Mouse (Mus musculus) brain, embryonic 18.5 days (tissue): ENCODE data around the gene Cds1.

Experiments
- DNase-seq: peaks from one replicate; pipeline ENCODE4 v3.0.0-alpha.2; 2012; ENCODE audit warnings: low read depth, low spot score

The Cds1 gene

DNA sequence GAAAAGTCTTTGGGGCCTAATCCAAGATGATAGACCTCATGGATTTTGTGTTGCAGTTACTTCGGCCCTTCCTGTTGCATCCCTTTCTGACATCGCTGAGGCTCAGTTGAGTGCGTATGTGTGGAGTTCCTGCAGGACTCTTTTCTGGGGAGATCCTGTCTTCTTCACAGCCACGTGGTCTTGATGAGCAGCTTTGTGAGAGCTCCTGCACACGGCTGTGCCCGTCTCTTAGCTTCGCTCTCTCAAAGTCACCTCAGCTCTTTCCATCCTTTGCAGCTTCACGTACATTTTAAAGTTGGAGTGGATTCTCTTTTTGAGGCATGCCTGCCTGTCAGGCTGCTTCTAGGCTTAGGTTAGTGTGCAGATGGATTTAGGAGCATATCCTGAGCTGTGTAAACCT lies 11.6 kb downstream of the Cds1 start:
- no peak for DNase-seq

DNA sequence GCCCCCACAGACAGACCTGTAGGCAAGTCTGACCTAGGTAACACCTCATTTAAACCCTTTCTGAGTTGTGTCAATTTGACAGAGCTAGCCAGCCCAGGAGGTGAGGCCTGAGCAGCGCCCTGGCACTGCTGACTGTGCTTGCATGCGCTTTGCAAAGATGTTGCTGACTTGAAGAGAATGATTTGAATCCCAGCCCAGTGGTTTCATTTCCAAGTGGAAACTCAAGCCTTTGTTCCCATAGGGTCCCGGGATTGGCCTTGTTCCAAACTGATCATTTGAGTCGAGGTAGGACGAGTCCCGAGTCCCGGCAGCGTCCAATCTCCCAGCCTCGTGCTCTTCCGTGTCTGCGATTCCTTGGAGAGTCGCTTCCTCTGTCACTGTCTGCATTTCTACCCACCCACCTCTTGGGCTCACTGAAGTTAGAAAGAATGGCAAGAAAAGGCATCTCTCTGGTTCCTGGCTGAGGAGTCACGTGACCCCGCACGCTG lies 14.5 kb downstream of the Cds1 start:
- no peak for DNase-seq

DNA sequence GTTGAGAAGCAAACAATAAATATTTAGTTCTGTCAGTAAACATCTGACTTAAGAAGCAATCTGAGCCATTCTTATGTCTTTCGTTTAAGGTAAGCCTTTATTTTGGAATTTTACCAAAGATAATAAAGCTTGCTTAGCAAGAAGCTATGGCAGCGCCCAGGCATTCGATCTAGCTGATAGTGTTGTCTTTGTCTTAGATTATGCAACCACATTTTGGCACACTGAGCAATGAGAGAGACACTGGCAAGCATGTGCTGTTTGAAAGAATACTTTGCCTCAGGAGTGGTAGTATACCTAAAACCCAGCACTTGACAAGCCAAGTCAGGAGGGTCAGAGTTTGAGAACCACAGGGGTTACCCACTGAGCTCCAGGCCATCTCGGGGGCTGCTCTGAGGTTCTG lies 16.0 kb downstream of the Cds1 start:
- DNase-seq: no peak

DNA sequence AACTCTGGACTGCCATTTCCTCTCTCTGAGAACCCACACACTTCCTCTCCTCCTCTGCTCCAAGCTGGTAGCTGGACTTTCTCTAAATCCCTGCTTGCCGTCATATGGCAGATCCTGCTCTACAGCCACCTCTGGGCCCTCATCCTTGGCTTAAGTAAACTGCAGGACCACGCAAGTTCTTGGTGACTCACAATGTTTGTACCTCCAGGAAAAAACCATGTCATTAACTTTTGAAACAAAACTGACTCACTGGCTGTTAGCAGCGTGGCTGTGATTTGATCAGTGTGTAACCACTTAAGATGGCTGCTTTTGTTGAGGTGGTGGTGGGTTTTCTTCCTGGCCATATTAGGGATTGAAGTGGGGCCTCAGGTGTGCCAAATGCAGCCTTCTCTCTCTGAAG lies 19.4 kb downstream of the Cds1 start:
- DNase-seq: no peak

DNA sequence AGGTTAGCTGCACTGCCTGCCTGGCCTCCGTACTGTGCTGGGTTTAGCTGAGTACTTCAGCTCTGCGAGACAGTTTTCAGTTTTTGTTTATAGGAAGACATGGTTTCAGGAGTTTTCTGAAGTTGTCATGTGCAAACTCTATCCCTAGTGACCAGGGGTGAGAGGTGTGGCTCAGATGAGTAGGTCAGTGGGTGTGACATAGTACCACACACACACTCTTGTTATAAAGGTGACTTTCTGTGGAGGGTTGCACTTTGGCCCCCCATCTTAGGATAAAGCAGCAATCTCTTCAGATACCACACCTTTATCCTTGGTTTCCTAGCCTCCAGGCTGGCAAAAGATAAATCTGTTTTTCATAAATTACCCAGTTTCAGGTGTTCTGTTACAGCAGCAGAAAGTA lies 19.9 kb downstream of the Cds1 start:
- no peak for DNase-seq

DNA sequence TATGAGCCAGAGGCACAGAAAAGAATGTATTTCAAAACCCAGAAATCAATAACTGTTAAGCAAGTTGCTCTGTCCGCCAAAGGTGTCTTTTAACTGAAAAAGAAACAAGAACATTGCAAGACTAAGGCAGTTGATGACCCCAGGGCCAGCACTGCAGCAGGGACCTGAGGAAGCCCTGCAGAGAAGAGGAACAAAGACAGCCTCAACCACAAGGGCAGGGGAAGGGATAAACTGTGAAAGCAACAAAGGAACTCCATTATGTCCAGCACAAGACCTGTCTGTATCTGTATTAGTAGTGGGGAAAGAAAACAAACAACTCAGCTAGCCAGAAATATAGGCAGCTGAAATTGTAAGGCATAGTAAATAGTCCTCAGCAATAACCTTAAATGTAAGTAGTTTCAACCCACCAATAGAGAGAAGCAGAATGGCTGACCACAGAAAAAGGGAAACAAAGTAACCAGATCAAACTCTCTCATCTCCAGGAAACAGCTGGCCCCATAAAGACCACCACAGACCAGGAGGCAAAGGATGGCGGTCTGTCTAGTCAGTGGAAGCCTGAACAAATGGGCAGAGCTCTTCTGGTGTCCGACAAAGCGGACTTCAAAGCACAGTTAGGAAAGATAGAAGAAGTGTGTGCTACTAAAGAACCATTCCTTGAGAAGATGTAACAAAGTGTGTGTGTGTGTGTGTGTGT lies 21.1 kb downstream of the Cds1 start:
- DNase-seq: no peak

DNA sequence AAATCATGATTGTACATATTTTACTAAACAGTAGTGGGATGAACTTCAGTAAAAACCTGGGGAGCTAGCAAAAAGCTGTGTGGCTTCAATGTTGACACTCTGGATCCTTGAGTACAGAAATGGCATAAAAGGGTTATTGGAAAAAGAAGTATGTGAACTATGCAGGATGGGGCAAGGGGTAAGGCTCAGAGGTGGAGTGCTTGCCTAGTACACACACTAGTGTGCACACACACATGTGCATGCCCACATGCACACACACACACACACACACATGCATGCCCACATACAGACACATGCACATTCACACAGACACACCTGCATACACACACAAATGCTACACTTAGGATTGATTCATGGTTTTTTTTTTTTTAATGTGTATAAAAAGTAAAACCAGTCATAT lies 24.8 kb downstream of the Cds1 start:
- DNase-seq: no peak

DNA sequence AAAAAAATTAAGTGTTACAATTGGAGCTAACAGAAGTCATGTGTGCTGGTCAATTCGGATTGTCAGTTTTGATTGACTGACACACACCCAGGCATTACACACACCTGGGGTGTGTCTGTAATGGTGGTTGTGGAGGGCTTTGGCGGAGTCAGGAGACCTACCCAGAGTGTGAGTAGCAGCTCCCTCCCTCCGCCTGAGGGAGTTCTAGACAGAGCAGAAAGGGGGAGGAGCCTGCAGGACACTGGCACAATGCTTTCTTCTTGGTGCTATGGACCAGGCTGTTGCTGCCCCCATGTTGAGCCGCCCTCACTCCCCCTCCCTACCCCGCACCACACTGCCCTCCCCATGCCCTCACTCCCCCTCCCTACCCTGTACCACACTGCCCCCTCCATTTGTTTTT lies 25.6 kb downstream of the Cds1 start:
- DNase-seq: no peak

DNA sequence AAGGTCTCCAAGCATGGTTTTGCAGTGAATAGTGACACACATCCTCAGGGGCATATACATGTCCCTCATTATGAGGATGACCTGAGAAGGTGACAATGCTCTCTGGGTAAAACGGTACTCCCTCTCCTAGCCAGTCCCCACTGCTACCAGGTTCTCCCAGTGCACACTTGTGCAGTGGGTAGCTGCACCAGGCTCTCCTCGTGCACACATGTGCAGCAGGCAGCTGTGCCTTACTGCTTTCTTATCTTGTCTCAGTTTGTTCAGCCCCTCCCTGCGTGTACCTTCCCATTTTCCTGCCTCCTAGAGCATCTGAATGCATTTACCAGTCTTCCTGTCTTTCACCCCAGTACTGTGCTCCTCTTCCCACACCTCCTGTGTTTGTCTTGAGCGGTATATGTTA lies 27.7 kb downstream of the Cds1 start:
- no peak for DNase-seq

DNA sequence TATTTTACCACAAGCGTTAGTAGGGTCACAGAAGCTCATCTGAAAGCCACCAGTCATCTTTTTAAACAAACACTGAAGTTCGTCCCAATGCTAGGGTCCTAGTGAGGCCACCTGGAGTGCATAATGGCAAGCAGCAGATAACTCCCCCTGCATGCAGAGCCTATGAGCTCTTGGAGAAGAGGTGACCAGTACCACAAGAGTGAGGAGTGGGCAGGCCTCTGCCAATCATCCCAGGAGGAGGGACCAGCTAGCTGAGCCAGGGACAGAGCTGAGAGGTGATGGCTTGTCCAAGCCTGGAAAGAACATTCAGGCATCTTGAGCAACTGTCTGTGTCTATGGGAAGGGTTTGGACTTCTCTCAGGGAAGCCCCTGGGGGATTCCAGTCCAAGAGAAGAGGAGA lies 37.0 kb downstream of the Cds1 start:
- DNase-seq: no peak

DNA sequence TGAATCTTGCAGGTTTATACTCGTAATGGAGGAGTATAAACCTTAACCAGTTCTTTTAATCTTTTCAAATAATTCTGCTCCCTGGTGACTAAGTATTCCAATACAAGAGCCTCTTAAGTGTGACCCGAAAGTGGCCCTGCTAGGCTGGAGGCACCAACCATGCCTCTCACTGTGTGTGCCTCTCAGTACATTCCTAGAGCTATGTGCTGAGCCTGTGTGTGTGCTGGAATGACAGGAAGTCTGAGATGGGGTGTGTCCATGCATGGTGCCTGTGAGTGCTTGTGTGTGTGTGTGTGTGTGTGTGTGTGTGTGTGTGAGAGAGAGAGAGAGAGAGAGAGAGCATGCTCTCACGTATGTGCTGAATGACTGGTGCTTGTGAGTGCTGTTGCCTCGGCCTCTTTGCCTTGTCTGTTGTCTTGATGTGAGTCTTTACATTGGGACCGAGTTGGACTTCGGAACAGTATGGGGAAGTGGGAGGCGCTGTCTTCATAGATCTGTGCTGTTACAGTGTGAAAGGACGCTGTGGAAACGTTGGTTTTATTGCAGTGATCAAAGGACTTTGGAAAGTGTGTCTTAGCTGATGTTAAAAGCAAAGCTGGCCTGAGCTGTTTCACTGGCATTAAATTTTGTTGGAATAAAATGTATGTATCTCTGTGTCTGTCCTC lies 37.6 kb downstream of the Cds1 start:
- no peak for DNase-seq

DNA sequence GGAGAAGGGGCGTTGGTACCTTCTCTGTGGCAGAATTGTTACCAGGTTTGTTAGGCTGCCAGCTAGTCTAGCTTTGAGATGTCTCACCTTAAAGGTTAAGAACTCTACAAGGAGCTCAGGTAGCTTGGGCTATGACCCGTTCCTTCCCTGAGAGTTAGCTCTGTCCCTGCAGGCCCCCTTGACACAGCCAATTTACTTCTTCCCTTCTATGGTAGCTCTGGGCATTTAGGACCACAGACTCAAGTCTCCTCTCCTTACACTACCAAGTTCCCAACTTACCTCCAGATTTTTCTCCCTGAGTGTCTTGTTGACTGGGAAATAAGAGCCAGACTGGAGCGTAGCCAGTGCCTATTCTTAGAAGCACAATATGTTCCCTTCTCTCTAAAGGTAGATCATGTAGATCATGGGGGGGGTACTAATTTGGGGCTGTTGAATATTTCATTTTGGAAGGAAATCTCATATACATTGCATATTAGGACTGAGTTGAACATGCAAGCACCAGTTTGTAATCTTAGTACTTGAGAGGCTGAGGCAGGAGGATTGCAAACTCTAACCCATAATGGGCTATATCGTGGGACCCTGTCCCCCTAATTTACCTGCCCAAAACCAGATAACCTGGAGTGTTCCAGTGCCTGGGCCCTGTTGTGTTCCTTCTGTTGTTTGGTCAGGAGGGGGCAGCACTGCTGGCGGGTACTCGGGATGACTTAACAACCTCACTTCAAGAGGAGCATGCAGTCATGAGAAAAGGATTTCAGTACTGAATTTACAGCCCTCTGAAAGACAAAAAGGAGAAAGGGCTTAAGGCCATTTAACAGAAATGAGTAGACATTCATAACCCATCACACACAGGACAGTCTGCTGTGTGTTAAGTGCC lies 46.6 kb downstream of the Cds1 start:
- DNase-seq: no peak

DNA sequence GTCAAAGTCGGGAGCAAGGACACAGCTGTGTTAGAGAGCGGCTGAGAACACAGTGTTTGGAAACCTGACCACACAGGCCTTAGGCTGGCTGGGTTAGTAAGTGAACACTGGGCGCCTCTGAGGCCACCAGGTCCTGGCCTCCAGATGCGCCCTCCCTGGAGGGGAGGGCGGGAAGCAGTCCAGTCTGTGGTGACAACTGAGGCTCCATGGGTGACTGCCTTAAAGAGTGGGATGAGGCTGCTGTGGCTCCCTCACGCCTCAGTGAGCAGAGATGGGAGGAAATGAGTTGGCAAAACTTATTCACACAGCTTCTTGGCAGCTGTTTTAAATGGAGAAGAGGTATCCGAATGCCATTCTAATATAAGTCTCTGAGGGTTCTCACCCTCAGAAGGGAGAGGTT lies 51.9 kb downstream of the Cds1 start:
- no peak for DNase-seq

DNA sequence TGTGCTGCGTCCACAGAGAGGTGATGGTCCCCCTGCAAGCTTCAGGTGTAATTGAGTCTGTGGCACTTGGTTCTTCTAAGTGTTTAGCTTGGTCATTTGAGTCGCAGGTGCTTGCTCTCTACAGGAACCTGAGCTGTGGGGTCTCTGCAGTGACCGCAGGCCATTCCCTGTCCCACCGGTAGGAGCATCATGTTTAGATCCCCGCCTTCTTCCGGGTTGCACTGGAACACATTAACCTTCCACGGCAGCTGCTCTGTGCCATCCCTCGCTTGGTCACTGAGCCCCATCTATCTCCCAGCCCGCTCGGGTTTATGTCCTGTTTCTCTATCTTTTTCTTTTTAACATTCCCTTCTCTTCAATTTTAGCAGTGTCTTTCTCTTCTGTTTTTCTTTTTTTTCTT lies 54.3 kb downstream of the Cds1 start:
- DNase-seq: no peak

DNA sequence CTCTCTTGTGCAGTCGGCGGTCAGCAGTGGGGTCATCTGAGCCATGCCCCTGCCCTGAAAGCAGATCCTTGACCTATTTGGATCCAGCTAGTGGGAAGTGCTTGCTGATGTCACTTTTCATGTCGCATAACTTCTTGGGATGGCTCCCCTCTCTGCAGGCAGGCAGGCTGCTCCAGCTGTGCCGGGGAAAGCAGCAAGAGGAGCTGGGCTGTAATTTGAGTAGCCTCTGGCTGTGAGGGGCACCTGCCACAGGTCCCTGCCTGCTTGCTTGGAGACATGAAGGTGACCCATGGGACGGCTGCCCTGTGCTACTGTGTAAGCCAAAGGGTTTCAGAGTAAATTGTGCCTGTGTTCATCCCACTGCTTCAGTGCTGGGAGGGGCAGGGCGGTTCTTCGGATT lies 54.9 kb downstream of the Cds1 start:
- no peak for DNase-seq

DNA sequence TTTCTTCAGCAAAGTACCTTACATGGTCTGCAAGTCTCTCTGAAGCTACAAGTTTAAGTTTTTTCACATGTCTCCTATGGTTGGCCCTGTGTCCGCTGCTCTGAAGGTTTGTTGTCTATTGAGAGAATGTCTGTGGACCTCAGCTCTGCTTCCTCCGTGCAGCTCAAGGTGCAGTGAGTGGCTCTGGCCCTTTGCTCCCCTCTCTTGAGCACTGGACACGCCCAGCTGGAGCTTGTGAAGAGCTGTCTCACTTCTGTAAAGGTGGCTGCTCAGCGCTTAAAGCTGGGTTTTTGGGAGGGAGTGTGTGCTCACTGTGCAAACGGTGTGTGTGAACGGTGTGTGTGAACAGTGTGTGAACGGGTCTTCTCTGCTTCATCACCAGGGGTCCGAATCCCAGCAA lies 56.1 kb downstream of the Cds1 start:
- no peak for DNase-seq

DNA sequence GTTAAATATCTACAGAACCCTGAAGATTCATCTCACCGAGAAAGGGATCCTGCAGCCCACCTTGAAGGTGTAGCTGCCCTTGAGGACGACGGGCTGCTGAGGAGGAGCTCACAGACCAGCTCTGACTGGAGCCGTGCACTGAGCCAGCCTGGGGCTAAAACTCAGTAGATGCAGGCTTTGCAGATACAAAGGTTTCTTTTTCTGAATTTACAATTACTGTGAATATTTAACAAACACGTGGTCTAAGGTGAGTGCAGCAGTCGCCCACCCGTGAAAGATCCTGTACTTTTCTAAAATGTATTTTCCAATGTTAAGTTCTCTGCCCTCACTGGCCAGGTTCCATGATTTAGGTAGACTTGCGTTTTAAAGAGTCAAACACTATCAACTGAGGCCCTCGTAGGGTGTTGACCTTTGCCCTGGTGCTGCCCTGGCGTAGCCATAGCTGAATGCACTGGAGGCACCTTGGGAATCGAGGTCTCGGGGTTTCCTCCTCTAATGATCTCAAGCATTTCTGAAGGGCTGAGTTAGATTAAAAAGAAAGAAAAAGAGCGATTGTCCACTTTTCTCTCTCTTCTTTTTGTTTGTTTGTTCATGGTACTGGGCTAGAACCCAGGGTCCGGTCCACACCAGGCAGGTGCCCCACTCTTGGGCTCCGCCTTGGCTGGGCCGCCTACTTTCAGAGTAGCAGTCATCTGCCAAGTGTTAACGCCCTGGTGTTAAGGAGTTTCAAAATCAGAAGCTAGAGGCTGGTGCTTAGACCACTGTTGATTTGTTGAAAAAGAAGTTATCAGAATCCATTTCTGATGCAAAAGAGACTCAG lies 56.8 kb downstream of the Cds1 start:
- DNase-seq: no peak

DNA sequence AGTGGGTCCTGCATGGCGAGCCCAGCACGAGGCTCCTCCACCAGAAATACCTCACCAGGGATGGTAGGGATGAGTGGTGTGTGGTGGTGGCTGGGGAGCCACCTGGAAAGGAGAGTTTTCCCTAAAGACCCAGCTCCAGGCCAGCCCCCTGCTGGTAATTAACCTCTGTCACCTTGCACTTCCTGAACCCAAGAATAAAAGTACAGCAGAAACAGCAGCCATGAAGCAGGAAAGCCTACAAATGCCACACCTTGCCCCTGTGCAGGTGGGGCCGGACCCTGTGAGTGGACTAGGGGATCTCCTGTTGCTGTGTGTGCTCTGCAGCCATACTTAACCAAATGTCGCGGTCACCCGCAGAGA lies 57.4 kb downstream of the Cds1 start:
- no peak for DNase-seq

DNA sequence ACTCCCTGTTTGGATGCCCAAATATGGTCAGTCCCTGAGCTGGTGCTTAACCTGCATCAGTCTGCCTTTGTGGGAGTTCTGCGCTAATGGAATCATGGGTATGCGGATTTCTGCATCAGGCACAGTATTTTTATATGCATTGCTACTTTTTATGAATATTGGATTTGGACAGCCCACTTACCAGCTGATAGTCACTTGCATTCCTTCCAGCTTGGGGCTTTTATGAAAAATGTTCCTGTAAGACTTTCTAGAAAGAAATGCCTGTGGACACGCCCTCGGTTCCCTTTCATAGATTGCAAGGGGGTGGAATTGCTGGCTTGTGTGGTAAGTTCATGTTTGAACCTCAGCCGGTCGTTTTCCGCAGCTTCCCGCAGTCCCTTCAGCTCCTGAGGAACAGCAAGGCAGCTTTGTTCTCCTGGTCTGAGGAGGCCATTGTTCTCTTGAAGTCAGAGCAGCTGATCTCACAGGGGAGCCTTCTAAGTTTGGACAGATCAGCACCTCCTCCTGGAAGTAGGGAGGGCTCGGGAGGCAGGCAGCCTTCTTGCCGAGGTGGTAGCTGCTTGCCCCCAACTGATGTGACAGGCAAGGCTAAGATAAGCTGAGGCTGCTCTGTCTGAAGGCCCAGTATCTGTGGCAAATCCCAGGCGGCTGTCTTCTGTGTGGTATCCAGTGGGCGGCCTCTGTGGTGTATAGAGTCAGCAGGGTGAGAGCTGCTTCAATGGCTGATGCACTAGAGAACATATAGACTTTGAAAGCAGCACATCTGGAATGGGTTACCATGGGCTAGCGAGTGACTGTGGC lies 60.4 kb downstream of the Cds1 start:
- DNase-seq: no peak

DNA sequence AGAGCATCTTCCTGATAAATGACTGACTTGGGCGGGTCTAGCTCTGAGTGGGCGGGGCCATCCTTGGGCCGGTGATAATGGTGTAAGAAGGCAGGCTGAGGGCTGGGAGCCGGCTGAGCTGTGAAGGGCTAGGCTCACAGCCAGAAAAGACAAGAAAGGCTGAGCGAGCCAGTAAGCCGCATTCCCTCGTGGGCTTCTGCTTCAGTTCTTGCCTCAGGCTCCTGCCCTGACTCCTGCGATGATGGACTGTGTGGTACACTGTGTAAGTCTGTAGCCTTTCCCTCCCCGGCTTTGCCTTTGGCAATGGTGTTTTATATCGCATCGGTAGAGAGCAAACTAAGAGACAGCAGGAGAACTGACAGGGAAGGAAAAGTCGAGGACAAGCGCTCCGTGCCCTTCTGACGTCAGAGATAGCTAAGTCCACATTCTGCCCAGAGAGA lies 61.6 kb downstream of the Cds1 start:
- no peak for DNase-seq

DNA sequence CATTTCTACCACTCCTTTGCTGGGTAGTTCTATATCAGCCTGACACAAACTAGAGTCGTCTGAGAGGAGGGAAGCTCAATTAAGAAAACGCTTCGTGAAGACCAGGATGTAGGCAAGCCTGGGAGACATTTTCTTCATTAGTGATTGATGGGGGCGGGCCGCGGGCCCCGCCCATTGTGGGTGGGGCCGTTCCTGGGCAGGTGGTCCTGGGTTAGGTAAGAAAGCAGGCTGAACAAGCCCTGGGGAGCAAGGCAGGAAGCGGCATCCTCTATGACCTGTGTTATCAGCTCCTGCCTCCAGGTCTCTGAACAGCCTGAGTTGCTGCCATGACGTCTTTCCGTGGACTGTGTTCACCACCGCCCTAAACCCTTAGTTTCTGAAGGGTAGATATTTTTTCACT lies 62.5 kb downstream of the Cds1 start:
- no peak for DNase-seq
